14 mouse cellular contexts compared by ENCODE assay signal in the genomic region with DNA sequence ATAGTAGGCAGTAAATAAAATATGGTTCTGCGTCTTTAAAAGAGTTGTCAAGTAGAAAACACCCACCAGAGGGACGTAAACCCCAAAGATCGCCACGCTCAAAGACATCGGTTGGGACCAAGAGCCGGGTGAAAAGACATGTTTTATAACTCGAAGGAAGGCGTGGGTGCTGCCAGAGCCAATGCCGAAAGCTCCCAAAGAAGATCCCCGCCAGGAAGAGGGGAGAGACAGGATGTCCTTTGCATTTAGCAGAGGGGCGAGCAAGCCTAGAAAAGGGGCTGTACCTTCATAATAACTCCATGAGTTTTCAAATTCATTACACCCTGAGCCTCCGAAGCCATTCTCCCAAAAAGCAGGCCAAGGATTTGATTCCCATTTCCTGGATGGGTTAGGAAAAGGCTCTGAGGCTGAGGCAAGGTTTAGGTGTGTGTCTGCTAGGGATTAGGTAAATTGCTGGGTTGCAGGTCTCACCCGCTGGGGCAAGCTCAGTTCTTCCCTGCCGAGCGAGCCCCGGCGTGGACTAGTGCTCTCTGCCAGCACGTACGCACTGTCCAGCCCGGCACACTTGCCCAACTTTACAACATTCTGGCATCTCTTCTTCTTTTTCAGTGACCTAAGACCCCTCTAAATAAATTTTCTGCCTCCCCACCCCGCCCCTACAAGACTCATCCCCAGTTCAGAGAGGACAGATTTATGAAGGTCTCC.
A peak's percentile ranks its signal among the peaks of the same experiment; 100 is the strongest.
DNase-seq lines count a peak whose midpoint lies in the region; ATAC-seq and TF ChIP-seq lines count a peak whose summit lies in the region.
"Had no signal": no experiment of that assay in that cellular context is flagged by ENCODE, and none has a peak within 500 bp of the region (broad histone marks: within the 10 kb centered on the region; RNA-seq: fewer than 3 reads in every experiment).

No protein-coding gene starts in this region.

- intact Hi-C loops in heart, postnatal 14 days (cut with DNase I), result loop anchor here (10.0 kb wide), 1 partner anchor 107 kb away; the partner anchor contains the start of gene Zic3

- no peak overlapping the region for H3K27ac ChIP-seq in heart, embryonic 12.5 days (ENCODE audit: poor library complexity, severe bottlenecking)
- 0 out of 2 replicates have a peak overlapping the region, but pooled peaks have one; percentile 18 for H3K27ac ChIP-seq in hindbrain, embryonic 12.5 days
- H3K27ac ChIP-seq in midbrain, embryonic 13.5 days, result peak overlapping the region; percentile 47
- no peak overlapping the region for H3K27ac ChIP-seq in lung, postnatal 0 days (ENCODE audit: low read length)
- H3K27ac ChIP-seq: liver, embryonic 13.5 days had no signal

- H3K4me3 ChIP-seq in heart, embryonic 12.5 days, result 0 out of 2 replicates have a peak overlapping the region, but pooled peaks have one; percentile 13
- no peak overlapping the region for H3K4me3 ChIP-seq in hindbrain, embryonic 12.5 days
- H3K4me3 ChIP-seq in midbrain, embryonic 13.5 days (replicated peaks), result no peak overlapping the region
- H3K4me3 ChIP-seq in lung, adult 2 months (replicated peaks; ENCODE audit: extremely low read depth, low read depth, low read length), result no peak overlapping the region
- no peak overlapping the region for H3K4me3 ChIP-seq in lung, postnatal 0 days (ENCODE audit: low read depth, low read length)
- H3K4me3 ChIP-seq: liver, embryonic 13.5 days had no signal

- 16% methylated on average over 20 of the region's 21 CpGs for WGBS in heart, embryonic 12.5 days
- WGBS in hindbrain, embryonic 12.5 days, result 25% methylated on average over 21 of the region's 21 CpGs
- 25% methylated on average over 21 of the region's 21 CpGs for WGBS in midbrain, embryonic 13.5 days
- WGBS in lung, adult 2 months, result 30% methylated on average over 21 of the region's 21 CpGs
- 15% methylated on average over 21 of the region's 21 CpGs for WGBS in lung, postnatal 0 days

- TF ChIP-seq EP300 in lung, postnatal 0 days (IDR thresholded peaks at IDR 0.05), result no peak

- H3K9me3 ChIP-seq in heart, embryonic 12.5 days (replicated peaks), result no peaks in the 10 kb centered on the region
- H3K9me3 ChIP-seq in hindbrain, embryonic 12.5 days (replicated peaks), result no peaks in the 10 kb centered on the region
- no peaks in the 10 kb centered on the region for H3K9me3 ChIP-seq in midbrain, embryonic 13.5 days
- no peaks in the 10 kb centered on the region for H3K9me3 ChIP-seq in lung, postnatal 0 days (ENCODE audit: low read length)
- H3K9me3 ChIP-seq: liver, embryonic 13.5 days had no signal

- no peak for TF ChIP-seq CTCF in lung, adult 2 months (IDR thresholded peaks at IDR 0.05; ENCODE audit: insufficient read depth, low read length)
- TF ChIP-seq CTCF in lung, postnatal 0 days (IDR thresholded peaks at IDR 0.05), result no peak

- ATAC-seq in heart, embryonic 12.5 days (ENCODE audit: insufficient number of reproducible peaks, low FRiP score), result no peak
- ATAC-seq in hindbrain, embryonic 12.5 days (ENCODE audit: low FRiP score), result no peak
- no peak for ATAC-seq in midbrain, embryonic 13.5 days
- no peak for ATAC-seq in lung, postnatal 0 days

- peaks cover 33% of the 10 kb centered on the region for H3K27me3 ChIP-seq in heart, embryonic 12.5 days (replicated peaks)
- peaks cover 23% of the 10 kb centered on the region for H3K27me3 ChIP-seq in hindbrain, embryonic 12.5 days
- H3K27me3 ChIP-seq in midbrain, embryonic 13.5 days, result peaks cover 6% of the 10 kb centered on the region; the same call in 1 of the 2 replicates
- peaks cover 16% of the 10 kb centered on the region for H3K27me3 ChIP-seq in lung, postnatal 0 days (replicated peaks; ENCODE audit: insufficient read depth, low read length)

- TF ChIP-seq POLR2A in lung, adult 2 months (IDR thresholded peaks at IDR 0.05; ENCODE audit: borderline replicate concordance, extremely low read depth, low read depth, low read length), result no peak

- no peak overlapping the region for H3K9ac ChIP-seq in heart, embryonic 12.5 days
- H3K9ac ChIP-seq in hindbrain, embryonic 12.5 days, result no peak overlapping the region
- no peak overlapping the region for H3K9ac ChIP-seq in midbrain, embryonic 13.5 days (replicated peaks)
- no peak overlapping the region for H3K9ac ChIP-seq in lung, postnatal 0 days (replicated peaks; ENCODE audit: low read depth)
- H3K9ac ChIP-seq: liver, embryonic 13.5 days had no signal

- H3K4me2 ChIP-seq in heart, embryonic 12.5 days, result no peak overlapping the region
- H3K4me2 ChIP-seq in hindbrain, embryonic 12.5 days (replicated peaks), result peak overlapping the region; percentile 13; the same call in 1 of the 2 replicates
- peak overlapping the region; percentile 33 for H3K4me2 ChIP-seq in midbrain, embryonic 13.5 days (replicated peaks)
- H3K4me2 ChIP-seq in lung, postnatal 0 days (replicated peaks; ENCODE audit: low read depth, low read length), result no peak overlapping the region
- H3K4me2 ChIP-seq: liver, embryonic 13.5 days had no signal

- H3K4me1 ChIP-seq in heart, embryonic 12.5 days (replicated peaks), result no peaks in the 10 kb centered on the region
- H3K4me1 ChIP-seq in hindbrain, embryonic 12.5 days, result no peaks in the 10 kb centered on the region
- peaks cover 3% of the 10 kb centered on the region; the same call in 1 of the 2 replicates for H3K4me1 ChIP-seq in midbrain, embryonic 13.5 days (replicated peaks)
- no peaks in the 10 kb centered on the region for H3K4me1 ChIP-seq in lung, adult 2 months (ENCODE audit: control insufficient read depth, insufficient read depth, low read length)
- no peaks in the 10 kb centered on the region for H3K4me1 ChIP-seq in lung, postnatal 0 days (ENCODE audit: insufficient read depth, low read depth, low read length)
- H3K4me1 ChIP-seq: liver, embryonic 13.5 days had no signal

- no peak for DNase-seq in heart, postnatal 14 days
- DNase-seq in embryo, embryonic 11 days, result peak; percentile 29
- DNase-seq in layer of hippocampus, adult 9-11 months, result no peak
- no peak for DNase-seq in lung, adult 2 months
- no peak for DNase-seq in lung, postnatal 0 days (ENCODE audit: low spot score)
- DNase-seq: adrenal gland, postnatal 10 days; cerebellum, adult 11 months; gastrocnemius, postnatal 10 days; kidney, adult 8-10 months; liver, embryonic 13.5 days; thymus, adult 2 months had no signal

- no peaks in the 10 kb centered on the region for H3K36me3 ChIP-seq in heart, embryonic 12.5 days
- no peaks in the 10 kb centered on the region for H3K36me3 ChIP-seq in hindbrain, embryonic 12.5 days
- H3K36me3 ChIP-seq in midbrain, embryonic 13.5 days, result no peaks in the 10 kb centered on the region
- H3K36me3 ChIP-seq in lung, postnatal 0 days (ENCODE audit: insufficient read depth, low read length), result no peaks in the 10 kb centered on the region
- H3K36me3 ChIP-seq: liver, embryonic 13.5 days had no signal

Comparison
In these comparisons a context has a peak if more than half of its experiments do, and no peak if none do; other contexts are left out.
1. H3K27ac ChIP-seq: peak in hindbrain, embryonic 12.5 days (single experiment) and midbrain, embryonic 13.5 days (single experiment); none in heart, embryonic 12.5 days (single experiment) and lung, postnatal 0 days (single experiment).
2. H3K4me2 ChIP-seq: peak in hindbrain, embryonic 12.5 days (single experiment) and midbrain, embryonic 13.5 days (single experiment); none in heart, embryonic 12.5 days (single experiment) and lung, postnatal 0 days (single experiment).